Mouse (Mus musculus) stomach, postnatal 0 days (tissue): Measurements from ENCODE around the gene Ptprm. TPM values are rescaled to one million over a fixed set of nuclear protein-coding genes. Genes with fewer than 3 reads are reported as not detected.

ENCODE experiments used
- ATAC-seq: fragments of 200-750 bp; cut with Nextera tagmentation; 2 replicates; pipeline ENCODE4 v1.8.0; 2017; ENCODE audit not compliant: low FRiP score, low TSS enrichment
- DNase-seq: peaks from one replicate; pipeline ENCODE4 v3.0.0-alpha.2; 2016; ENCODE audit warnings: low spot score
- H3K27ac ChIP-seq: fragments of 300-500 bp; sonication (generic); replicated peaks from 2 replicates; pipeline ENCODE4 v1.5.1; 2014; ENCODE audit warnings: mild to moderate bottlenecking, control low read depth
- H3K27me3 ChIP-seq: fragments of 300-500 bp; sonication (generic); 2 replicates; pipeline ENCODE4 v1.6.1; 2014; ENCODE audit warnings: low read length; ENCODE audit not compliant: control insufficient read depth, insufficient read depth
- H3K36me3 ChIP-seq: fragments of 300-500 bp; sonication (generic); 2 replicates; pipeline ENCODE4 v1.6.1; 2014; ENCODE audit warnings: low read length, mixed read lengths; ENCODE audit not compliant: control insufficient read depth, insufficient read depth
- H3K4me1 ChIP-seq: fragments of 300-500 bp; sonication (generic); replicated peaks from 2 replicates; pipeline ENCODE4 v1.6.1; 2014; ENCODE audit warnings: antibody characterized with exemption; ENCODE audit not compliant: control insufficient read depth, insufficient read depth
- H3K4me2 ChIP-seq: fragments of 300-500 bp; sonication (generic); replicated peaks from 2 replicates; pipeline ENCODE4 v1.6.1; 2014; ENCODE audit warnings: low read depth, mild to moderate bottlenecking, control low read depth, moderate library complexity
- H3K4me3 ChIP-seq: fragments of 300-500 bp; sonication (generic); 2 replicates; pipeline ENCODE4 v1.5.1; 2014; ENCODE audit warnings: low read depth, low read length, control low read depth
- H3K9ac ChIP-seq: fragments of 300-500 bp; sonication (generic); 2 replicates; pipeline ENCODE4 v1.6.1; 2014; ENCODE audit warnings: mild to moderate bottlenecking, low read length, control low read depth, mixed read lengths
- H3K9me3 ChIP-seq: fragments of 300-500 bp; sonication (generic); 2 replicates; pipeline ENCODE4 v1.6.1; 2016; ENCODE audit warnings: low read length; ENCODE audit not compliant: control insufficient read depth
- CTCF ChIP-seq: IDR thresholded peaks from 2 replicates; pipeline ENCODE4 v1.5.1; 2016; ENCODE audit warnings: antibody characterized with exemption, low read depth, mild to moderate bottlenecking, moderate library complexity
- EP300 ChIP-seq: optimal IDR thresholded peaks from 2 replicates; pipeline ENCODE3; 2016; ENCODE audit warnings: antibody characterized with exemption
- WGBS: fragments of 180-500 bp; shearing (Covaris S2); extraction: QIAGEN DNeasy Blood & Tissue Kit; methylation state at CpG from one replicate; pipeline ENCODE4 v1.1.7; 2014; 5-methylcytosine and 5-hydroxymethylcytosine counted together
- polyA plus RNA-seq: library from polyadenylated mRNA; unstranded; fragments of >200 nt; fragmentation: Nextera tagmentation; extraction: Ambion mirVana; gene quantifications from 2 replicates; pipeline ENCODE4 v1.2.1, GENCODE M21; 2015

Ptprm gene
- polyA plus RNA-seq, 1 experiment from 2014 or later = 3.6 TPM

GRCm38 (mm10) chr17:67157089-67157752 lies 197.0 kb downstream of the Ptprm start:
- Histone ChIP-seq H3K4me2 (no peak overlapping the region), H3K4me3 (no peak overlapping the region), H3K4me1 (no peaks in the 10 kb centered on the region), H3K27me3 (no peaks in the 10 kb centered on the region), H3K36me3 (no peaks in the 10 kb centered on the region), H3K9me3 (no peaks in the 10 kb centered on the region), H3K27ac (no peak overlapping the region), H3K9ac (no peak overlapping the region)
- TF ChIP-seq CTCF = no peak
- TF ChIP-seq EP300 = no peak
- DNase-seq (no peak), ATAC-seq (no peak)
- 85% methylated on average over 7 of the region's 7 CpGs for WGBS

GRCm38 (mm10) chr17:67152218-67152617 lies 202.0 kb downstream of the Ptprm start:
- H3K36me3 ChIP-seq = no peaks in the 10 kb centered on the region
- ATAC-seq = no peak
- TF ChIP-seq EP300 (no peak), CTCF (no peak)
- no peaks in the 10 kb centered on the region for H3K4me1 ChIP-seq
- H3K9me3 ChIP-seq = no peaks in the 10 kb centered on the region
- H3K4me3 ChIP-seq = no peak overlapping the region
- 88% methylated on average over 3 of the region's 3 CpGs for WGBS
- H3K27ac ChIP-seq = no peak overlapping the region
- H3K27me3 ChIP-seq = no peaks in the 10 kb centered on the region
- DNase-seq = no peak
- H3K4me2 ChIP-seq = no peak overlapping the region
- H3K9ac ChIP-seq = no peak overlapping the region

- DNase-seq (no peak), ATAC-seq (no peak)
- H3K4me3 ChIP-seq = no peak overlapping the region
- WGBS = 68% methylated on average over 2 of the region's 2 CpGs
- H3K27ac ChIP-seq = no peak overlapping the region
- H3K9me3 ChIP-seq = no peaks in the 10 kb centered on the region
- H3K4me1 ChIP-seq = no peaks in the 10 kb centered on the region
- H3K4me2 ChIP-seq = no peak overlapping the region
- no peak for TF ChIP-seq EP300
- no peak for TF ChIP-seq CTCF
- no peaks in the 10 kb centered on the region for H3K36me3 ChIP-seq
- no peak overlapping the region for H3K9ac ChIP-seq
- no peaks in the 10 kb centered on the region for H3K27me3 ChIP-seq
Observed at GRCm38 (mm10) chr17:67150441-67150840, 203.8 kb downstream of the Ptprm start.

GRCm38 (mm10) chr17:67142183-67142756 lies 212.0 kb downstream of the Ptprm start:
- 60% methylated on average over 4 of the region's 4 CpGs for WGBS
- H3K4me3 ChIP-seq = no peak overlapping the region
- TF ChIP-seq CTCF = no peak
- TF ChIP-seq EP300 = no peak
- H3K27me3 ChIP-seq = no peaks in the 10 kb centered on the region
- DNase-seq = no peak
- no peaks in the 10 kb centered on the region for H3K9me3 ChIP-seq
- no peak for ATAC-seq
- no peaks in the 10 kb centered on the region for H3K4me1 ChIP-seq
- no peak overlapping the region for H3K4me2 ChIP-seq
- H3K9ac ChIP-seq = no peak overlapping the region
- no peaks in the 10 kb centered on the region for H3K36me3 ChIP-seq
- H3K27ac ChIP-seq = no peak overlapping the region

GRCm38 (mm10) chr17:67140502-67140901 lies 213.8 kb downstream of the Ptprm start:
- Histone ChIP-seq H3K27me3 (no peaks in the 10 kb centered on the region), H3K9me3 (no peaks in the 10 kb centered on the region), H3K27ac (no peak overlapping the region), H3K4me1 (no peaks in the 10 kb centered on the region), H3K4me3 (no peak overlapping the region), H3K9ac (no peak overlapping the region), H3K4me2 (no peak overlapping the region), H3K36me3 (no peaks in the 10 kb centered on the region)
- TF ChIP-seq CTCF = peak; percentile 73
- TF ChIP-seq EP300 = no peak
- ATAC-seq (no peak), DNase-seq (no peak)
- WGBS = 45% methylated on average over 1 of the region's 1 CpGs

- H3K9ac ChIP-seq = no peak overlapping the region
- no peaks in the 10 kb centered on the region for H3K4me1 ChIP-seq
- no peaks in the 10 kb centered on the region for H3K36me3 ChIP-seq
- H3K27me3 ChIP-seq = no peaks in the 10 kb centered on the region
- TF ChIP-seq EP300 (no peak), CTCF (no peak)
- DNase-seq = no peak
- H3K4me2 ChIP-seq = no peak overlapping the region
- 62% methylated on average over 12 of the region's 12 CpGs for WGBS
- no peak overlapping the region for H3K4me3 ChIP-seq
- no peak overlapping the region for H3K27ac ChIP-seq
- ATAC-seq = no peak
- no peaks in the 10 kb centered on the region for H3K9me3 ChIP-seq
Observed at GRCm38 (mm10) chr17:67138981-67139380, 215.3 kb downstream of the Ptprm start.
